ENCODE assay signal across 14 mouse cellular contexts in the genomic region with DNA sequence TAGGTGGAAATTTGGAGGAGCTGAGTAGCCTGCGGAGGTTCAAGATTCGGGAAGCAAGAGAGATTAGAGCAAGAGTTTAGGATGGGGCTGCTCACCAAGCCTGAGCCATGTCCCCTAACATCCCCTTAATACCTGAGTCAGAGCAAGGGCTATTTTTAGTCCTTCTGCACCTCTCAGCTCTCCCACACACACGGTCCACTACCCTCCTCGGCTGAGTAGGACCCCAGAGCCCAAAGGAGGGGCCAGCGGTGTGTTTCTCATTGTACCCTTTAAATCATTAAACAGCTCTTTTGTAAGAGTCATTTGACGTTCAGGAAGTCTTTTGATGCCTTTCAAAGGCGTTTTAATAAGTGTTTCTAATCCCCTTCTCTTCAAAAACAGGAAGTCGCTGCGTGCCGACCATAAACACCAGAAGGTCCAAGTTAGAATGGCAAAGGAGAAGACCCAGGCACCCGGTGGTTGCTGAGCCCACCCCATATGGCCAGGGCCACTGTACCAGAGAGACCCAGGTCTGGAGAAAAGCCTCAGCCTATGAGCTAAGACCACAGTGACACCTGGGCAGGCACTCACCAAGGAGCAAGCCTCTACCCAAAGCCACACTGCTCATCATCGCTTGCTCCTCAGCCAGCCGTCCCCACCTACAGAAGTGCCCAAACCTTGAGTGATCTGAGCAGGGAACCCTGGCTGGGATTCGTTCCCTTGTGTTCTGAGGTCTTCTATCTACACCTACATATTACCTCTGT. TPM values are rescaled to one million over a fixed set of nuclear protein-coding genes. Genes with fewer than 3 reads are reported as not detected.
"Had no signal": no experiment of that assay in that cellular context is flagged by ENCODE, and none has a peak within 500 bp of the region (broad histone marks: within the 10 kb centered on the region; RNA-seq: fewer than 3 reads in every experiment).

No protein-coding gene starts in this region.

- H3K36me3 ChIP-seq: liver, embryonic 13.5 days had no signal

- H3K27me3 ChIP-seq: liver, embryonic 13.5 days had no signal

- H3K9me3 ChIP-seq: liver, embryonic 13.5 days had no signal

- H3K9ac ChIP-seq: liver, embryonic 13.5 days had no signal

- H3K4me1 ChIP-seq: liver, embryonic 13.5 days had no signal

- H3K4me2 ChIP-seq: liver, embryonic 13.5 days; midbrain, embryonic 11.5 days had no signal

- H3K27ac ChIP-seq: liver, embryonic 13.5 days; stomach, postnatal 0 days had no signal

- DNase-seq: kidney, adult 8-10 months; left cerebral cortex, postnatal 4 days; liver, embryonic 13.5 days; lung, adult 2 months; lung, postnatal 14 days; lung, postnatal 4 days; midbrain, embryonic 14.5 days; right cerebral cortex, postnatal 14 days; right cerebral cortex, postnatal 4 days; thymus, adult 2 months; thymus, postnatal 14 days; thymus, postnatal 4 days had no signal

- H3K4me3 ChIP-seq: liver, embryonic 13.5 days had no signal

RNA-seq across cellular contexts. Expression of a gene that starts 22.2 kb away (rescaled TPM):
- polyA plus RNA-seq: midbrain, embryonic 11.5 days had no signal
